Mouse (Mus musculus) heart, embryonic 16.5 days (tissue): ENCODE data around the gene Itga1. TPM values are rescaled to one million over a fixed set of nuclear protein-coding genes. Genes with fewer than 3 reads are reported as not detected.

ENCODE experiments used
- ATAC-seq: fragments of 200-750 bp; cut with Nextera tagmentation; replicated peaks from 2 replicates; pipeline ENCODE4 v1.8.0; 2017; ENCODE audit warnings: moderate number of reproducible peaks; ENCODE audit not compliant: insufficient read depth, low FRiP score; ENCODE audit errors: extremely low read depth
- H3K27ac ChIP-seq: fragments of 300-500 bp; sonication (generic); 2 replicates; pipeline ENCODE4 v1.5.1; 2014; ENCODE audit warnings: mild to moderate bottlenecking, low read length, control low read depth, moderate library complexity
- H3K27me3 ChIP-seq: fragments of 300-500 bp; sonication (generic); 2 replicates; pipeline ENCODE4 v1.6.1; 2014; ENCODE audit warnings: low read length, mixed read lengths; ENCODE audit not compliant: control insufficient read depth, insufficient read depth
- H3K36me3 ChIP-seq: fragments of 300-500 bp; sonication (generic); 2 replicates; pipeline ENCODE4 v1.6.1; 2014; ENCODE audit not compliant: control insufficient read depth, insufficient read depth
- H3K4me1 ChIP-seq: fragments of 300-500 bp; sonication (generic); 2 replicates; pipeline ENCODE4 v1.6.1; 2014; ENCODE audit warnings: low read length, mixed read lengths; ENCODE audit not compliant: control insufficient read depth, insufficient read depth
- H3K4me2 ChIP-seq: fragments of 300-500 bp; sonication (generic); 2 replicates; pipeline ENCODE4 v1.6.1; 2014; ENCODE audit warnings: low read depth, mild to moderate bottlenecking, control low read depth, low read length
- H3K4me3 ChIP-seq: fragments of 300-500 bp; sonication (generic); 2 replicates; pipeline ENCODE4 v1.5.1; 2014; ENCODE audit warnings: mild to moderate bottlenecking, control low read depth, low read length
- H3K9ac ChIP-seq: fragments of 300-500 bp; sonication (generic); 2 replicates; pipeline ENCODE4 v1.6.1; 2014; ENCODE audit warnings: low read length, control low read depth
- H3K9me3 ChIP-seq: fragments of 300-500 bp; sonication (generic); replicated peaks from 2 replicates; pipeline ENCODE4 v1.6.1; 2016; ENCODE audit warnings: low read length; ENCODE audit not compliant: control insufficient read depth
- WGBS: fragments of 180-500 bp; shearing (Covaris S2); extraction: QIAGEN DNeasy Blood & Tissue Kit; methylation state at CpG from one replicate; pipeline ENCODE4 v1.1.7; 2014; 5-methylcytosine and 5-hydroxymethylcytosine counted together
- polyA plus RNA-seq: library from polyadenylated mRNA; unstranded; fragments of >200 nt; fragmentation: Nextera tagmentation; extraction: Ambion mirVana; gene quantifications from 2 replicates; pipeline ENCODE4 v1.2.1, GENCODE M21; 2015

Itga1 gene
- polyA plus RNA-seq, 1 experiment from 2014 or later: 26.3 TPM

- Histone ChIP-seq H3K9me3 (no peaks in the 10 kb centered on the region), H3K27ac (no peak overlapping the region), H3K36me3 (no peaks in the 10 kb centered on the region), H3K9ac (no peak overlapping the region), H3K4me2 (no peak overlapping the region), H3K27me3 (no peaks in the 10 kb centered on the region), H3K4me3 (no peak overlapping the region), H3K4me1 (peaks cover 4% of the 10 kb centered on the region)
- 65% methylated on average over 2 of the region's 2 CpGs for WGBS
- no peak for ATAC-seq
Observed at GRCm38 (mm10) chr13:115130035-115130434, 28.3 kb upstream of the Itga1 start.

GRCm38 (mm10) chr13:115127826-115128225 is 26.1 kb upstream of the Itga1 start:
- Histone ChIP-seq H3K4me2 (no peak overlapping the region), H3K9me3 (no peaks in the 10 kb centered on the region), H3K27ac (no peak overlapping the region), H3K9ac (no peak overlapping the region), H3K4me3 (no peak overlapping the region), H3K4me1 (peaks cover 7% of the 10 kb centered on the region), H3K36me3 (no peaks in the 10 kb centered on the region), H3K27me3 (no peaks in the 10 kb centered on the region)
- WGBS: 85% methylated on average over 1 of the region's 1 CpGs
- ATAC-seq: no peak

GRCm38 (mm10) chr13:115126534-115126933 is 24.8 kb upstream of the Itga1 start:
- H3K9me3 ChIP-seq: no peaks in the 10 kb centered on the region
- no peak for ATAC-seq
- no peaks in the 10 kb centered on the region for H3K36me3 ChIP-seq
- no peak overlapping the region for H3K9ac ChIP-seq
- 82% methylated on average over 2 of the region's 2 CpGs for WGBS
- no peaks in the 10 kb centered on the region for H3K27me3 ChIP-seq
- peaks cover 3% of the 10 kb centered on the region; the same call in 1 of the 2 replicates for H3K4me1 ChIP-seq
- no peak overlapping the region for H3K4me2 ChIP-seq
- no peak overlapping the region for H3K4me3 ChIP-seq
- no peak overlapping the region for H3K27ac ChIP-seq

GRCm38 (mm10) chr13:115125130-115125529 is 23.4 kb upstream of the Itga1 start:
- no peaks in the 10 kb centered on the region for H3K27me3 ChIP-seq
- no peak overlapping the region for H3K9ac ChIP-seq
- no peaks in the 10 kb centered on the region for H3K9me3 ChIP-seq
- 0 out of 2 replicates have a peak, but pooled peaks cover 3% of the 10 kb centered on the region for H3K4me1 ChIP-seq
- no peak overlapping the region for H3K27ac ChIP-seq
- no peak overlapping the region for H3K4me3 ChIP-seq
- no peaks in the 10 kb centered on the region for H3K36me3 ChIP-seq
- WGBS: 82% methylated on average over 4 of the region's 4 CpGs
- H3K4me2 ChIP-seq: no peak overlapping the region
- no peak for ATAC-seq

- Histone ChIP-seq H3K4me2 (no peak overlapping the region), H3K27ac (no peak overlapping the region), H3K4me1 (0 out of 2 replicates have a peak, but pooled peaks cover 3% of the 10 kb centered on the region), H3K36me3 (no peaks in the 10 kb centered on the region), H3K4me3 (no peak overlapping the region), H3K27me3 (no peaks in the 10 kb centered on the region), H3K9me3 (no peaks in the 10 kb centered on the region), H3K9ac (no peak overlapping the region)
- ATAC-seq: no peak
- 53% methylated on average over 1 of the region's 1 CpGs for WGBS
Observed at GRCm38 (mm10) chr13:115124521-115124920, 22.8 kb upstream of the Itga1 start.

- no peaks in the 10 kb centered on the region for H3K9me3 ChIP-seq
- H3K27ac ChIP-seq: no peak overlapping the region
- no peaks in the 10 kb centered on the region for H3K27me3 ChIP-seq
- no peaks in the 10 kb centered on the region for H3K4me1 ChIP-seq
- no peak for ATAC-seq
- H3K4me2 ChIP-seq: no peak overlapping the region
- no peak overlapping the region for H3K9ac ChIP-seq
- H3K4me3 ChIP-seq: no peak overlapping the region
- H3K36me3 ChIP-seq: no peaks in the 10 kb centered on the region
- WGBS: 57% methylated on average over 5 of the region's 5 CpGs
Observed at GRCm38 (mm10) chr13:115118756-115119155, 17.0 kb upstream of the Itga1 start.

- no peak overlapping the region for H3K4me2 ChIP-seq
- no peaks in the 10 kb centered on the region for H3K27me3 ChIP-seq
- ATAC-seq: no peak
- WGBS: 80% methylated on average over 3 of the region's 3 CpGs
- no peak overlapping the region for H3K9ac ChIP-seq
- H3K4me1 ChIP-seq: no peaks in the 10 kb centered on the region
- H3K27ac ChIP-seq: no peak overlapping the region
- no peaks in the 10 kb centered on the region for H3K9me3 ChIP-seq
- H3K4me3 ChIP-seq: no peak overlapping the region
- H3K36me3 ChIP-seq: no peaks in the 10 kb centered on the region
Observed at GRCm38 (mm10) chr13:115118195-115118594, 16.4 kb upstream of the Itga1 start.

GRCm38 (mm10) chr13:115116930-115117621 is 15.3 kb upstream of the Itga1 start:
- WGBS: 73% methylated on average over 3 of the region's 3 CpGs
- H3K4me1 ChIP-seq: no peaks in the 10 kb centered on the region

GRCm38 (mm10) chr13:115109628-115110027 is 7.9 kb upstream of the Itga1 start:
- Histone ChIP-seq H3K4me3 (no peak overlapping the region), H3K4me1 (no peaks in the 10 kb centered on the region), H3K9me3 (no peaks in the 10 kb centered on the region), H3K27me3 (no peaks in the 10 kb centered on the region), H3K27ac (no peak overlapping the region), H3K9ac (no peak overlapping the region), H3K36me3 (no peaks in the 10 kb centered on the region), H3K4me2 (no peak overlapping the region)
- WGBS: 72% methylated on average over 4 of the region's 4 CpGs
- no peak for ATAC-seq

More at GRCm38 (mm10) chr13:115116930-115117621, 15.3 kb upstream of the Itga1 start:
- Histone ChIP-seq H3K4me3 (no peak overlapping the region), H3K4me2 (no peak overlapping the region), H3K9me3 (no peaks in the 10 kb centered on the region), H3K9ac (no peak overlapping the region), H3K36me3 (no peaks in the 10 kb centered on the region), H3K27ac (no peak overlapping the region), H3K27me3 (no peaks in the 10 kb centered on the region)
- ATAC-seq: no peak
